Mouse (Mus musculus) ovary, postnatal 14 days (tissue): ENCODE results near the gene Arrb2.
"Not testable (repeated sequence)": the region's sequence is repeated elsewhere in the genome, so short reads cannot be mapped to it uniquely, and the experiment has no call there.

Source experiments
- DNase-seq: peaks from one replicate; pipeline ENCODE4 v3.0.0; 2022; ENCODE audit warnings: low spot score

The Arrb2 gene

GRCm38 (mm10) chr11:70444667-70445066 lies 12.2 kb downstream of the Arrb2 start:
- DNase-seq = no peak

- no peak for DNase-seq
Measured at GRCm38 (mm10) chr11:70446756-70447155, 14.3 kb downstream of the Arrb2 start.

GRCm38 (mm10) chr11:70447373-70447772 lies 14.9 kb downstream of the Arrb2 start:
- no peak for DNase-seq

GRCm38 (mm10) chr11:70450926-70451325 lies 18.5 kb downstream of the Arrb2 start:
- no peak for DNase-seq

- DNase-seq = peak; percentile 87
Measured at GRCm38 (mm10) chr11:70451797-70452498, 19.5 kb downstream of the Arrb2 start, which contains the start of gene Med11. Med11 (plus strand) TSS chr11:70451919.

GRCm38 (mm10) chr11:70453261-70454044 lies 21.0 kb downstream of the Arrb2 start:
- DNase-seq = no peak

GRCm38 (mm10) chr11:70458688-70459600 lies 26.5 kb downstream of the Arrb2 start, which contains the start of gene Zmynd15:
Zmynd15 (plus strand) TSS chr11:70459433.
- DNase-seq = no peak

- peak; percentile 17 for DNase-seq
Measured at GRCm38 (mm10) chr11:70459601-70460101, 27.2 kb downstream of the Arrb2 start, which contains the start of gene Cxcl16. Cxcl16 (minus strand) TSS chr11:70459984.

- DNase-seq = no peak
Measured at GRCm38 (mm10) chr11:70463970-70464369, 31.5 kb downstream of the Arrb2 start.

GRCm38 (mm10) chr11:70465211-70465610 lies 32.8 kb downstream of the Arrb2 start:
- no peak for DNase-seq

GRCm38 (mm10) chr11:70465824-70466223 lies 33.4 kb downstream of the Arrb2 start:
- peak; percentile 31 for DNase-seq

GRCm38 (mm10) chr11:70467902-70468619 lies 35.6 kb downstream of the Arrb2 start:
- DNase-seq = no peak

GRCm38 (mm10) chr11:70469764-70470163 lies 37.3 kb downstream of the Arrb2 start:
- DNase-seq = no peak

- no peak for DNase-seq
Measured at GRCm38 (mm10) chr11:70472716-70473115, 40.3 kb downstream of the Arrb2 start.

- not testable (repeated sequence) for DNase-seq
Measured at GRCm38 (mm10) chr11:70473291-70473690, 40.9 kb downstream of the Arrb2 start.

- no peak for DNase-seq
Measured at GRCm38 (mm10) chr11:70474872-70475534, 42.6 kb downstream of the Arrb2 start.

- DNase-seq = no peak
Measured at GRCm38 (mm10) chr11:70485498-70485897, 53.1 kb downstream of the Arrb2 start.

GRCm38 (mm10) chr11:70487816-70488215 lies 55.4 kb downstream of the Arrb2 start:
- DNase-seq = no peak

GRCm38 (mm10) chr11:70489138-70489537 lies 56.7 kb downstream of the Arrb2 start:
- DNase-seq = no peak

- no peak for DNase-seq
Measured at GRCm38 (mm10) chr11:70489684-70490083, 57.2 kb downstream of the Arrb2 start.
